Mouse (Mus musculus): Measurements from ENCODE around the gene Tuft1.
"Not testable (repeated sequence)": the region's sequence is repeated elsewhere in the genome, so short reads cannot be mapped to it uniquely, and the experiment has no call there.

Tuft1 gene

DNA sequence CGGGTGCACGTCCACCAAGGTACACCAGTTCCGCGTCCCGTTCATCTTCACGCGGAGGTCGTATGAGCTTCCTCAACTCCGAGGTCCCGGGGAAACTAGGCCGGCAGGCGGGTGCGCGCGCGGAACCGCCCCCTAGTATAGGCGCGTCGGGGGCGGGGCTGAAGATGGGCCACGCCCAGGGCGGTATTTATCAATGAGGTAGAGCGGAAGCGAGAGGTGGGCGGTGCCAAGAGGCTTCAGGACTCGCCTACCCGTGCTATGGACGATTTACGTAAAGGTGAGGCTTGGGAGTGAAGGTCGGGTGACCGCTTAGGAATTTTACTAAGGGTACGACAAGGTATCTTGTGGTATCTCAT, at the start of gene Tuft1:
Gene Tuft1, minus strand, starts transcription at position 133 of the 356 bp plus-strand sequence.
- DNase-seq: peak; percentile 89 to 90

DNA sequence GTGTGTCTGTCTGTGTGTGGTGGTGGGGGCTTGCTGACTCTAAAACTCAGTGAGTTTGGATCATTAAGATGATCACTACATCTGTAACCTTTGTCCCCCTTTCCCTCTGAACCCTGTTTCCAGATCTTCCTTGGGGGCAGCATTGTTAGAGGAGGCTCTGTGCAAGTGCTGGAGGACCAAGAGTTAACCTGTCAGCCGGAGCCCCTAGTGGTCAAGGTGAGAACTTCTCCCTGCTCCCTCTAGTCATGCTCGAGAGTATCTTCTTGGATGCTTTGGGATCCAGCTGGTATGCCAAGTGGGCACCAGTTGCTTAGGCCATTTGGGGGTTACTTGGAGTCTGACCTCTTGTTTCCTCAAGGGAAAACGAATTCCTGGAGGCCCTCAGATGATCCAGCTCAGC, 44.7 kb upstream of the Tuft1 start:
- DNase-seq: peak; percentile 21 to 30

DNA sequence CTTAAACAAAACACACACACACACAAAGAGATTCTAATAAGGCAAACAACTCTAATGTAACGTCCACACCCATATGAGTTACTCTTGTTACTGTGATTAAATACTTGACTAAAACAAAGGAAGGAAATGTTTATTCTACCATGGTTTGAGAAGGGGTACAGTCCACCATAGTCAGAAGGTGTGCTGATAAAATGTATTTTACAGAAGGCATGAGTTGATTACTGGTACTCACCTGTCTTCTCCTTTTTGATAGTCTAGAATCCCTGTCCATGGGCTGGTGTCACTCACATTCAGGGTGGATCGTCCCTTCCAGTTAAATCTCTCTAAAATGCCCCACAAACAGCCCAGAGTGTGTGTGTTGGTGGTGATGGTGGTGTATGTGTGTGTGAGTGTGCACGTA, 44.2 kb upstream of the Tuft1 start:
- DNase-seq: no peak

DNA sequence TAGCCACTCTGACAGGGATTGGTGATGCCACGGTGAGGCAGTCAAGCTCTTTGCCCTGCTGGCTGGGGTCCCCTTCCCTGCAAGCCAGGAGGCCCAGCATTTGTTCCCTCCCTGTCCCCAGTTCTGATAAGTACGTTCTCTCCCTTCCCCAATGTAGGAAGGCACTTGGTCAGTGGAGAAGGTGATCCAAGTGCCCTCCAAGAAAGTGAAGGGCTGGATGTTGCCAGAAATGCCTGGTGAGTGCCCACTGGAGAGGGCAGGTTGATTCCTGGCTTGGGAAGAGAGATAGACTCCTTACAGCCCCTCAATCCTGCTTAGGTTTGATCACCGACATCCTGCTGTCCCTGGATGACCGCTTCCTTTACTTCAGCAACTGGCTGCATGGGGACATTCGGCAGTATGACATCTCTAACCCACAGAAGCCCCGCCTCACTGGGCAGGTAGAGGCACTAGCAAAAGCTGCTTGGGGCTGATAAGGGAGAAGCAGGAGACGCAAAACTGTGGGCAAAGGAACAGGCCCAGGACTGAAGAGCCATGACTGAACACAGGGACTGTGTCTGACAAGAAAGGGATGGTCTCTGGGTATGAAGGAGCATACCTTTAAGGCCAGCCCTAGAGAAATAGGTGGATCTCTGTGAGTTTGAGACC, 43.6 kb upstream of the Tuft1 start:
- not testable (repeated sequence) for DNase-seq

DNA sequence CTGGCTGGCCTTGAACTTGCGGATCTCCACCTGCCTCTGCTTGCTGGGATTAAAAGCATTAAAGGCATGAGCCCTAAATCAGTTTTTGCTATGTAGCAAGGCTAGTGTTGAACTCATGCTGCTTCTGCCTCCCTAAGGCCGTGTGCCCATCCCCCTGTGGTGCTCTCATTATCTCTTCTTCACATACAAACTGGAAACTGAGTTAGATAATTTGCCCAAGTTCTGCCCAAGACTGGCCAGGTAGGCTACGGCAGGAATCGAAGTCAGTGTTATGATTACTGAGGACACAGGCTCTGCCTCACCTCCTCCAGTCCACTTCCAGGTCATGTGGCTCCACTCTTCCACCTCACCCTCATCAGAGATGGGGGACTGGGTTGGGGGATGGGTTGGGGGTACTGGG, 37.6 kb upstream of the Tuft1 start:
- DNase-seq: not testable (repeated sequence)

DNA sequence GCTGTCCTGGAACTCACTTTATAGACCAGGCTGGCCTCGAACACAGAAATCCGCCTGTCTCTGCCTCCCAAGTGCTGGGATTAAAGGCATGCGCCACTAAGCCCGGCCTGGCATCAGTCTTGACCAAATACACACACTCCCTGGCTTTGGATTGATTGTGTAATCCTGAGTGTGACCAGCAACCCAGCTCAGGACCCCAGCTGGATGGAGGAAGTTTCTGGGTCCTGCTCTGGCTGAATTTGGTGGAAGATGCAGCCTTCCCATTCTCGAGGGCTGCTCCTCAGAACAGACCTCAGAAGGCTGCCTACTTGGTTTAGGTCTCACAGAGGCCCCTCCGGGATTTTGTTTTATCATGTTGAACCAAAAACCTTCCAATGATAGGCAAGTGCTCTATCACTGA, 36.9 kb upstream of the Tuft1 start:
- not testable (repeated sequence) for DNase-seq

DNA sequence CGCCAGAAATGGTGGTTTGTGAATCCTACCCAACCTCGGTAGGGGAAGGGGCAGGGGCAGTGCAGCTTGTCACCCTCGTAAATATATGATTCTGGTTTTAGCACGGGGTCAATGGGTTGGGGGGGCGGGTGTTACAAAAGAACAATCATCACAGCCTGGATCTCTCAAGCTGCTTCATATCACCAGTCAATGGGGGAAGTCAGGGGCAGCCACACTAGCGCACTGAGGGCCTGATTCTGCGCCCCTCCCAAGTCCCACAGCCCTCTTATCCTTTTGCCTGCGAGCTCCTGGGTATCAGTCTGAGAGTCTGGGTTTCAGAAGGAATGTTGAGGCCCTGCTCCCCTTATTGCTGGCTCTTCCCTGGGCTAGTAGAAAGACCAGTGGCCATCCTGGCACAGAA, 35.2 kb upstream of the Tuft1 start:
- DNase-seq: not testable (repeated sequence)

DNA sequence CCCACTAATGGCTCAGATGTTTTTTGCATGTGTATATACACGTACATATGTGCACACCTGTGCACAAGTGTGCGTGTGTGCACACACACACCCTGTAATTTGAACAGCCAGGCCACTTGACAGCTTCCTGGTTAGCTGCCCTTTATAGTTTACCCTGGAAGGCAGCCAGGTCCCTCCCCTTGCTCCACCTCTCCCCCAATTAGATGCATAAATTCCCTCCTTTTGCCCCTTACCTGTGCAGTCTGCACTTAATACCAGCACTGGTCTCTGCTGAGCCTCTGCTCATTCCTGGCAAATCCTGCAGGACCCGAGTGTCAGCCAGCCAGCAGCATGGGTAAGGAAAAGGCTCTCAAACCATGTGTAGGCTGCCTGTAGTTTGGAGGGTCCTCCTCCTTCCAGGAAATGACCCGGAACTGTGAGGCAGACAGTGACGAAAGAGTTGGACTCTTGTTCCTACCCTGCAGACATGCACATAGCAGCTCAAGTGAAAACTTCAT, 34.7 kb upstream of the Tuft1 start, which contains the start of gene Selenbp2:
Gene Selenbp2, plus strand, starts transcription at position 228 of the 497 bp plus-strand sequence.
- DNase-seq: no peak

DNA sequence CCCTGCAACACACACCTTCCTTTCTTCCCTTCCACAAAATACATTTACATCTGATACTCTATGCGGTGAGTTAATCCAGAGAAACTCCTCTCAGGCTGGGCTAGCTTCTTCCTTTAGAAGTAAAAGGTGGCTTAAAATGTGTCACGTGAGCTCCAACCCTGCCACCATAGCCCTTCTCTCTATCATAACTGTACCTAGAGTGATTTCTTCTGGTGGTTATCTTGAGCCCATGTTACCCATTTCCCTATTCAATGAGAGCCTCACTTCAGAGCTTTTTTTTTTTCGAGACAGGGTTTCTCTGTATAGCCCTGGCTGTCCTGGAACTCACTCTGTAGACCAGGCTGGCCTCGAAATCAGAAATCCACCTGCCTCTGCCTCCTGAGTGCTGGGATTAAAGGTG, 33.0 kb upstream of the Tuft1 start:
- not testable (repeated sequence) for DNase-seq

DNA sequence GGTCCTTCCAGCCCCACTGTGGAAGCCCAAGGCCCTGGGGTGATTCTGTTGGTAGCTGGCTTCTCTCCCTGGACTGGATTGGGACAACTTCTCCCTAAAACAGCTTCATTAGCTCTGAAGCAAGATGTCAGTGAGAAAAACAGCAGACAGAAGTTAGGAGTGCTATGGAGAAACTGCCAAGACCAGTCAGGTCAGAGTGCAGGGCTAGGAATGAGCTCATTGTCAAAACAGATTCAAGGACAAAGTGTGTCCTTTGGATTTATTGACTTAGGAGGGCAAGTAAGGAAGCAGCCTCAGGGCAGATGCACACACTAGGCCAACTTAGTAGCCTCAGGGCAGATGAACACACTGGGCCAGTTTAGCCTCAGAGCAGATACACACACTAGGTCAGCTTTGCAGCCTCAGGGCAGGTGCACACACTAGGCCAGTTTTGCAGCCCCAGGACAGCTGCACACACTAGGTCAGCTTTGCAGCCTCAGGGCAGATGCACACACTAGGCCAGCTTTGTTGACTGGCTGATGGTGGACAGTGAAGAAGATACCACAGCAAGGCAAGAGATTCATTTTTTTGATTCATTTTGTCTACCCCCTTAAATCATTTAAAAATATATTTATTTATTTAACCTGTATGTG, 32.1 kb upstream of the Tuft1 start:
- no peak for DNase-seq

DNA sequence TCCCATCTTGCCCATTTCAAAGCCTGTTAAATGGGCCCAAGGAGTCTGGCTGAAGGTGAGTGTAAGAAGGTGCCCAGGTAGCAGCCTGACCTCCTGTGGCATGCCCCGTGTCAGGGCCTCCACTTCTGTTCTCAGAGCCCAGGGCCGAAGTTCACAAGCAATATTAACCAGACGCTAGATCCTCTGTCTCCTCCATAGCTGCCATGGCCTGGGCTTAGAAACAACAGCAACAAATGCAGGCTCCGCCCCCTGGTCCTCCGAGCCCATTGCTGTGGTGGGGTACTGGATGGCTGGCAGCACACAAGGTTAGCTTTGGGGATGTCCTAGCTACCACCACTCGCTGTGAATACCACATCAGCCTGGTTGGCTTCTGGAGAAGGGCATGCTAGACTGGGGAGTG, 31.5 kb upstream of the Tuft1 start:
- not testable (repeated sequence) for DNase-seq

DNA sequence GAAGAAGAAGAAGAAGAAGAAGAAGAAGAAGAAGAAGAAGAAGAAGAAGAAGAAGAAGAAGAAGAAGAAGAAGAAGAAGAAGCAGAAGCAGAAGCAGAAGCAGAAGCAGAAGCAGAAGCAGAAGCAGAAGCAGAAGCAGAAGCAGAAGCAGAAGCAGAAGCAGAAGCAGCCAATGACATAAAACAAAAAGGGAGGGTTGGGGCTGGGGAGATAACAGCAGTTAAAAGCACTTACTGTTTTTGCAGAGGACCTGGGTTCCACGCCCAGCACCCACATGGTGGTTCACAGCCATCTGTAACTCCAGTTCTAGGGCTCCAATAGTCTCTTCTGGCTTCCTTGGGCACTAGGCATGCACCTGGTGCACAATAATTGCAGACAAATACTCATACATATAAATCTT, 30.5 kb upstream of the Tuft1 start:
- not testable (repeated sequence) for DNase-seq

DNA sequence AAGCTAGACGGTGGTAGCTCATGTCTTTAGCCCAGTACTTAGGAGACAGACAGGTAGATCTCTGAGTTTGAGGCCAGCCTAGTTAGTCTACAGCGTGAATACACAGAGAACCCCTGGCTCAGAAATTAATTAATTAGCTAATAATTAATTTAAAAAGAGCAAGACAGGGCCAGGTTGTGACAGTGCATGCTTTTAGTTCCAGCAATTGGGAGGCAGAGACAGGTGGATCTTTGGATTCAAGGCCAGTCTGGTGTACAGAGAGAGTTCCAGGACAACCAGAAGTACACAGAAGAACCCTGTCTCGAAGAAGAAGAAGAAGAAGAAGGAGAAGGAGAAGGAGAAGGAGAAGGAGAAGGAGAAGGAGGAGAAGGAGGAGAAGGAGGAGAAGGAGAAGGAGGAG, 30.0 kb upstream of the Tuft1 start:
- DNase-seq: not testable (repeated sequence)

DNA sequence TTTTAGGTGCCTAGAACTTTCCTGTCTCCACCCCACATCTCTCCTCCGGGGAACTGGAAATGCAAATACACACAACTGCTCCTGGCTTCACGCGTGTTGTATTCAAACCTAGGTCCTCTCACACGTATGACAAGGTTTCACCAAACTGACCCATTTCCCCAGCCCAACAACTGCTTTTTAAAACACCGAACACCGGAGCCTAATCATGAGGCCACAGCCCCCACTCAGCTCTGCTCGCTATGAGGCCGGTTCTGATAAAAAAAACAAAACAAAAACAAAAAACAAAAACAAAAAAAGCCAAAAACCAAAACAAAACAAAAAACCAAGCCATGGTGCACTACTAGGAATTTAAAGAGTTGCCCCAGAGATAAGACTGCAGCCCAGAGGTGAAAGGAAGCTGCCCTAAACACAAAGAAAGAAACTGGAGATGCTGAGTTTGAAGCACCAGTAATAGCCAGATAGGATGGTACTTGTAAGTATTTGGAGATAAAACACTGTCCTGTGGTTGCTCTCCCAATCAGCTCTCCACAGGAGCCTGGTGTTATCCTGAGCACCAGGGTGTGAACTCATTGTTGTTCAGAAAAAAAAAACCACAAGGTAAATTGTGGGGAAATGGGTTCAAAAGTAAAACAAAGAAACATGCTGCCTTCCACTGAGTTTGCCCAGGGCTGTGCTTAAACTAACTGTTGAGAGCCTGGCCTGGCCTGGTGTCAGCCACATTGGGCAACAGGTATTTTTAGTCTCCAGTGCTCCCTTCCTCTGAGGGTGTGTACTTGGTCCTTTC, 27.5 kb upstream of the Tuft1 start:
- not testable (repeated sequence) for DNase-seq

DNA sequence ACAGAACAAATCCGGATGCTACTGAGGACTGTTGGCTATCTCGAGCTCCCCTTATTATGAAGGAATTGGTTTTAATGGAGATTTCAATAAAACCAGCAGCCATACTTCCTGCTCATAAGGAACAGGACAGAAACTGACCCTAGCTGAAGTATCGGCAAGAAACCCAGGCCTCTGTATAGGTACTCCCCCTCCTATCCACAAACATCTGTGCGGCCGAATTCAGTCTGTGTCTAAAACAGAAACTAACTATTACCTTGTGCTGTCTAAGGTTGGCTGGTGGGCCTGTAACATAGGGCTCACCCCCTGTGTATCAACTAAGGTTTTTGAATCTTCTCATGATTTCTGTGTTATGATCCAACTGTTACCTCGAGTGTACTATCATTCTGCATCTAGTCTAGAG, 25.0 kb upstream of the Tuft1 start:
- DNase-seq: no peak

DNA sequence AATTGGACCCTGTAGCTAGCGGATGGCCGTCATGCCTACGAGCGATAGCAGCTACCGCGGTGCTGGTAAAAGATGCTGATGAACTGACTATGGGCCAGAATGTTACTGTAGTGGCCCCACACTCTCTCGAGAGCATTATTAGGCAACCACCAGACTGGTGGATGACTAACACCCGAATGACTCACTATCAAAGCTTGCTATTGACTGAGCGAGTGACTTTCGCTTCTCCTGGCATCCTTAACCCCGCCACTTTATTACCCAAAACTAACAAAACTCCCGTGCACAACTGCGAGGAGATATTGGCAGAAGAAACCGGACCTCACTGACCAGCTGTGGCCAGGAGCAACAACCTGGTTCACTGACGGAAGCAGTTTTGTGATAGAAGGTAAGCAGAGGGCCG, 22.1 kb upstream of the Tuft1 start:
- DNase-seq: no peak

DNA sequence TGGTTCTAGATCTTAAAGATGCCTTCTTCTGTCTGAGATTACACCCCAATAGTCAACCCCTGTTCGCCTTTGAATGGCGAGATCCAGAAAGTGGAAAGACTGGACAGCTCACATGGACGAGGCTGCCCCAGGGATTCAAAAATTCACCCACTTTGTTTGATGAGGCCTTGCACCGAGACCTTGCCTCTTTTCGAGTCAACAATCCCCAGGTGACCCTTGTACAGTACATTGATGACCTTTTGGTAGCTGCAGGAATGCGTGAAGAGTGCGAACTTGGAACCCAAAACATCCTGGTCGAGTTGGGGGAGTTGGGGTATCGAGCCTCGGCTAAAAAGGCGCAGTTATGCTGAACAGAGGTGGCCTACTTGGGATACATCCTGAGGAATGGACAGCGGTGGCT, 21.4 kb upstream of the Tuft1 start:
- DNase-seq: not testable (repeated sequence)

DNA sequence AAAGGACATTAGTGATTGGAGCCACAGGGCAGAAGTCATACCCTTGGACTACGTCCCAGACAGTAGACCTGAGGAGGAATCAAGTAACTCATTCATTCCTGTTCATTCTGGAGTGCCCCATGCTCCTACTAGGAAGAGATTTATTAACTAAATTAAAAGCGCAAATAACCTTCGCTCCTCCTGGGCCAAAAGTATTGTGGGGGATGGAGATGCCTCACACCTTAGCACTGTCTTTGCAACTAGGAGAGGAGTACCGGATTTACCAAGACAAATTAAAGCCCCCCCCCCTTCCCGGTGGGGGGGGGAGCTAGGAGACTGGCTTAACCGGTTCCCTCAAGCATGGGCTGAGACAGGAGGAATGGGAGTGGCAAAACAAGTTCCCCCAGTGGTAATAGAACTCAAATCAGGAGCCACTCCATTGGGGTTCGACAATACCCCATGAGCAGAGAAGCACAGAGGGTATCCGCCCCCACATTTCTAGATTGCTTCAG, 20.7 kb upstream of the Tuft1 start:
- DNase-seq: no peak

DNA sequence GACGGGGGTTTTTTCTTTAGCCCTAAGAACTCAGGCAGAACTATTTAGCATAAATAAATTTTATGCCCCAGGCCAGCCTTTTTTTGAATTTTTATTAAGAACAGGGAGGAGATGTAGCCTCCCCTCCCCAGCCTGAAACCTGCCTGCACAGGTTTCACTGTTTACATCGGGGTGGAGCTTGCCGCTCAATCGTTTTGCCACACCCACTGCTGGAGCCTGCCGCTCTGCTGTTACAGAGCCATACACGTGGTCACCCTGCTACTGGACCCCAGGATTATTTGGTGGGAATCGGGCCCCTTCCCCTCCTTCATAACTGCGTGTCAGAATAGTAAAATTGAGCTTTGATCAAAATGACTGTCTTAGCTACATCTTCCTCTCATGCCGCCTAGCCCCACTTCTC, 16.4 kb upstream of the Tuft1 start:
- DNase-seq: not testable (repeated sequence)

DNA sequence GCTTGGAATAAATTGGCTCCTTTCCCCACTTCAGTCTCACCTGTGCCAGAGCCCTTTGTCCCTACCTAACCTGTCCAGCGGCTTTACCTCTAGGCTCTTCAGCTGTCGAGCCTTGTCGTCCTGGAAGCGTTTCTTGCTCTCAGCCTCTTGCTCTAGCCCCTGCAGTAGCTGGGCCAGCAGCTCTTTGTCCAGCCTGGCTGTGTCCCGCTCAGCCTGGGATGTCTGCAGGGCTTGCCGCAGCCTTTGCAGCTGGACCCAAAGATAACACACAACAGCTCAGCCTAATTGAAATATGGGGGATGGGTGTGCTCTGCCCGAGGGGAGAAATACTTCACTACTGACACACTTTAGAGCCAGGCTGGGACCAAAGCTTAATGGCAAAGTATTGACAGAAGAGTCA, 7.2 kb upstream of the Tuft1 start:
- not testable (repeated sequence) for DNase-seq

DNA sequence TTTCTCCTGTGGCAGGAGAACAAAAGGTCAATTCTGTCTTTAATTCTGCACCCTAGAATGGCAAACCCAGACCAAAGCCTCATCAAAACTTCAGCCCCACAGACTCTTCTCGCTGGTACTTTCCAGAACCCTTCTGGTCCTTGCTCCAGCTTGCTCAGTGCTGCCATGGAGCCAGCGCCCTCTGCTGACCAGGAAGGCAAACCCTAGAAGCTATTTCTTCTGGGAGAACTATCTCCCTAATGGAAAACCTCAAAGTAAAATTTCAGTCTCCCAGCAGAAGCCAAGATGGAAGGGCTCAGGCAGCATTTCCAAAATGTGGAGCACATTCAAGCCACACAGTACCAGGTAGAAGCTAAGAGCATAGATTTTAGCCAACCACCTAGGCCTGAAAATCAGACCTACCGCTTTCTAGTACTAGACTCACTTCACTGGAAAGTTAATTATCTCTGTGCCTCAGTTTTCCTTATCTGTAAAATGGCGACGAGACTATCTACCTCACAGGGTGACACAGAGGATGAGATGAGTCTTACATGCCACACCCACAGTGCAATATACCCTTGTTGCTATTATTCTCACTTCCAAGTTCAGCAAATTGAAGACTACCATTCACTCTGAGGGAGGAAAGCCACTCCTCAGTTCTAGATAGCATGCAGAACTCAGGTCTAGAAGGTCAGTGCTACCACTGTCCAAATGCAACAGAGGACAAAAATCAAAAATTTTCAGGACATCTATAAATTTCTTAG, 6.6 kb upstream of the Tuft1 start:
- DNase-seq: not testable (repeated sequence)

DNA sequence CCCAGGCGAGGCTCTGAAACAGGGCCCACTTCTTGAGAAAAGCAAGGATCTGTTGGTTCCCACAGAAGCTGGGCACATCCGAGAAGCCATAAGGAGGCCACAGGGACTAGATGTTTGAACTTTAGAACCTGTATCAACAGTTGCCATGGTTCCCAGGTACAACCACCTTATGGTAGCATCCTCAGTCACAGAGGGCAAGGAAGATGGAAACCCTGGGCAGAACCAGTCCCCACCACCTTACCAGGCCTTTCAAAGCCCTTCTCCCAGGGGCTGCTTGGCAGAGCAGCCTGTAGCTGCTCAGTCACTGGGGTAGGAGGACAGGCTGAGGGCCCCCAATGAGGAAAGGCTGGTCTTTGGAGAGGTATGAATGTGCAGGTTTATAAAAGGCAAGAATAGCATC, 2.2 kb upstream of the Tuft1 start:
- DNase-seq: not testable (repeated sequence)

All from B cell, adult 2 months (primary cell).